Mouse (Mus musculus) liver, postnatal 0 days (tissue): ENCODE measurements around the gene E130218I03Rik. TPM values are rescaled to one million over a fixed set of nuclear protein-coding genes. Genes with fewer than 3 reads are reported as not detected.

Source experiments
- ATAC-seq: fragments of 200-750 bp; cut with Nextera tagmentation; 2 replicates; pipeline ENCODE4 v1.8.0; 2017; ENCODE audit warnings: mild to moderate bottlenecking, moderate library complexity
- DNase-seq: peaks from one replicate; pipeline ENCODE4 v3.0.0-alpha.2; 2016
- H3K27ac ChIP-seq: fragments of 300-500 bp; sonication (generic); 2 replicates; pipeline ENCODE4 v1.5.1; 2014; ENCODE audit warnings: antibody characterized with exemption, moderate library complexity, mild to moderate bottlenecking, low read depth
- H3K27me3 ChIP-seq: fragments of 300-500 bp; sonication (generic); 2 replicates; pipeline ENCODE4 v1.6.1; 2014; ENCODE audit warnings: low read length, control low read depth, mixed read lengths; ENCODE audit not compliant: insufficient read depth
- H3K36me3 ChIP-seq: fragments of 300-500 bp; sonication (generic); replicated peaks from 2 replicates; pipeline ENCODE4 v1.6.1; 2014; ENCODE audit warnings: mild to moderate bottlenecking, control low read depth, low read length, moderate library complexity, mixed read lengths; ENCODE audit not compliant: insufficient read depth
- H3K4me1 ChIP-seq: fragments of 300-500 bp; sonication (generic); 2 replicates; pipeline ENCODE4 v1.6.1; 2014; ENCODE audit warnings: antibody characterized with exemption, mild to moderate bottlenecking, control low read depth; ENCODE audit not compliant: insufficient read depth
- H3K4me2 ChIP-seq: fragments of 300-500 bp; sonication (generic); 2 replicates; pipeline ENCODE4 v1.6.1; 2014; ENCODE audit warnings: low read depth, mild to moderate bottlenecking, low read length, moderate library complexity, mixed read lengths
- H3K4me3 ChIP-seq: fragments of 300-500 bp; sonication (generic); 2 replicates; pipeline ENCODE4 v1.5.1; 2014; ENCODE audit warnings: low read depth, low read length
- H3K9ac ChIP-seq: fragments of 300-500 bp; sonication (generic); replicated peaks from 2 replicates; pipeline ENCODE4 v1.6.1; 2014; ENCODE audit warnings: mild to moderate bottlenecking, moderate library complexity
- H3K9me3 ChIP-seq: fragments of 300-500 bp; sonication (generic); 2 replicates; pipeline ENCODE4 v1.6.1; 2016; ENCODE audit warnings: mild to moderate bottlenecking, control low read depth, low read length, mixed read lengths
- CTCF ChIP-seq: sonication (generic); IDR thresholded peaks from 2 replicates; pipeline ENCODE4 v1.5.1; 2016; ENCODE audit warnings: antibody characterized with exemption, low read depth
- EP300 ChIP-seq: IDR thresholded peaks from 2 replicates; pipeline ENCODE4 v1.6.1; 2016; ENCODE audit warnings: antibody characterized with exemption, low read depth, mild to moderate bottlenecking
- WGBS: fragments of 180-500 bp; shearing (Covaris S2); extraction: QIAGEN DNeasy Blood & Tissue Kit; methylation state at CpG from one replicate; pipeline ENCODE4 v1.1.7; 2014; ENCODE audit not compliant: insufficient replicate concordance; 5-methylcytosine and 5-hydroxymethylcytosine counted together
- polyA plus RNA-seq: library from polyadenylated mRNA; unstranded; fragments of >200 nt; fragmentation: Nextera tagmentation; extraction: Ambion mirVana; gene quantifications from 2 replicates; pipeline ENCODE4 v1.2.1, GENCODE M21; 2015

Gene E130218I03Rik
- polyA plus RNA-seq, 1 experiment from 2014 or later: 0.23 TPM

GRCm38 (mm10) chr4:134227194-134227593 lies 16.3 kb upstream of the E130218I03Rik start, which contains the start of gene Catsper4:
Gene Catsper4, minus strand, starts transcription at chr4:134227383.
- peak; percentile 34 for TF ChIP-seq CTCF
- no peak for TF ChIP-seq EP300
- no peak for ATAC-seq
- no peak within 1 kb of the TSS for H3K4me3 ChIP-seq
- H3K36me3 ChIP-seq: no peaks in the 10 kb centered on the region
- H3K27ac ChIP-seq: no peak within 1 kb of the TSS
- 76% methylated on average over 8 of the region's 8 CpGs for WGBS
- no peak within 1 kb of the TSS for H3K9ac ChIP-seq
- H3K4me2 ChIP-seq: no peak within 1 kb of the TSS
- DNase-seq: no peak
- H3K9me3 ChIP-seq: no peaks in the 10 kb centered on the region
- no peaks in the 10 kb centered on the region for H3K4me1 ChIP-seq
- no peaks in the 10 kb centered on the region for H3K27me3 ChIP-seq

GRCm38 (mm10) chr4:134230431-134230830 lies 13.0 kb upstream of the E130218I03Rik start:
- H3K4me2 ChIP-seq: no peak overlapping the region
- no peak overlapping the region for H3K27ac ChIP-seq
- no peaks in the 10 kb centered on the region for H3K36me3 ChIP-seq
- TF ChIP-seq EP300 (no peak), CTCF (no peak)
- no peak overlapping the region for H3K9ac ChIP-seq
- WGBS: 41% methylated on average over 8 of the region's 8 CpGs
- H3K27me3 ChIP-seq: no peaks in the 10 kb centered on the region
- no peak overlapping the region for H3K4me3 ChIP-seq
- H3K4me1 ChIP-seq: no peaks in the 10 kb centered on the region
- DNase-seq (no peak), ATAC-seq (no peak)
- no peaks in the 10 kb centered on the region for H3K9me3 ChIP-seq

GRCm38 (mm10) chr4:134234876-134235275 lies 8.6 kb upstream of the E130218I03Rik start:
- TF ChIP-seq EP300: no peak
- TF ChIP-seq CTCF: no peak
- Histone ChIP-seq H3K27ac (no peak overlapping the region), H3K4me1 (peaks cover 2% of the 10 kb centered on the region; the same call in 1 of the 2 replicates), H3K9me3 (no peaks in the 10 kb centered on the region), H3K4me2 (no peak overlapping the region), H3K4me3 (no peak overlapping the region), H3K27me3 (0 out of 2 replicates have a peak, but pooled peaks cover 3% of the 10 kb centered on the region), H3K9ac (no peak overlapping the region), H3K36me3 (no peaks in the 10 kb centered on the region)
- 71% methylated on average over 5 of the region's 5 CpGs for WGBS
- no peak for ATAC-seq
- no peak for DNase-seq

DNA sequence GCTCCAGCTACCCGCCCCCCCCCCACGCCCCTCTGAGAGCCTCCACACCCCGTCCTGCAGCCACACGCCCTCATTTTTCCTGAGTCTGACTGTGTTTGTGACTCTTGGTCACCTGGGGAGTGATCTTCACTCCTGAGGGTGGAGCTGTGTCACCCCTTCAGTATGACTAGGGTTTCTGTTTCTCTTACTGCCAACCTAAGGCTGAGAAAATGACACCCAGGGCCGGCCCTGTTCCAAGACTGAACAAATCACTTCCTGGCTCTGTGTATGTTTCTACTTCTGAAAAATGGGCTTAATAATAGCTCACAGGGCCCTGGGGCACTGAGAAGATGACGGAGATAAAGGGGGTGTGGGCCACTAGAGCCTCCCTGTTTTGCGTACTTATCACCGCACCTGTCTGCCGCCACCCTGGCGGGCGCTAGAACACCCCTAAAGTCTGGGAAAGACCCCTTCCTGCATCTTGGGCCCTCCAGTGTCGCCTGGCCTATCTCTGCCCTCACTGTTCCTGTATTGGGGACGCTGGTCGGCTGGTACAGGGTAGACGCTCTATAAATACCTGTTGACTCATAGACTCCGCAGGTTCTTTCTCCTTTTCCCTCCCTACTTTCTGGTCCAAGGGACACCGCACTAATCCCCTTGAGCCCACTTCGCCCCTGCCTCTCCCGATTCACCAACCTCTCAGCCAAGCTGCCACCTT lies 5.7 kb upstream of the E130218I03Rik start:
- H3K4me3 ChIP-seq: no peak overlapping the region
- 31% methylated on average over 19 of the region's 19 CpGs for WGBS
- no peak overlapping the region for H3K9ac ChIP-seq
- DNase-seq (no peak), ATAC-seq (peak; percentile 14; the same call in 1 of the 2 replicates)
- H3K4me2 ChIP-seq: peak overlapping the region; percentile 44; the same call in 1 of the 2 replicates
- H3K36me3 ChIP-seq: no peaks in the 10 kb centered on the region
- no peaks in the 10 kb centered on the region for H3K9me3 ChIP-seq
- 0 out of 2 replicates have a peak, but pooled peaks cover 3% of the 10 kb centered on the region for H3K27me3 ChIP-seq
- H3K4me1 ChIP-seq: peaks cover 2% of the 10 kb centered on the region; the same call in 1 of the 2 replicates
- no peak overlapping the region for H3K27ac ChIP-seq
- no peak for TF ChIP-seq CTCF
- no peak for TF ChIP-seq EP300

- Histone ChIP-seq H3K9ac (no peak within 1 kb of the TSS), H3K36me3 (no peaks in the 10 kb centered on the region), H3K4me1 (peaks cover 2% of the 10 kb centered on the region; the same call in 1 of the 2 replicates), H3K4me2 (peak within 1 kb of the TSS; percentile 44), H3K27me3 (0 out of 2 replicates have a peak, but pooled peaks cover 3% of the 10 kb centered on the region), H3K4me3 (no peak within 1 kb of the TSS; the same call in 1 of the 2 replicates), H3K9me3 (no peaks in the 10 kb centered on the region), H3K27ac (no peak within 1 kb of the TSS)
- TF ChIP-seq CTCF (no peak), EP300 (no peak)
- peak; percentile 73 for DNase-seq
- ATAC-seq: peak; percentile 82
- 10% methylated on average over 18 of the region's 18 CpGs for WGBS
Observed at GRCm38 (mm10) chr4:134238279-134238651, 5.2 kb upstream of the E130218I03Rik start, which contains the start of gene Cnksr1. Gene Cnksr1, minus strand, starts transcription at chr4:134238399.

GRCm38 (mm10) chr4:134238686-134239085 lies 4.8 kb upstream of the E130218I03Rik start:
- no peak for DNase-seq
- Histone ChIP-seq H3K9me3 (no peaks in the 10 kb centered on the region), H3K27me3 (0 out of 2 replicates have a peak, but pooled peaks cover 3% of the 10 kb centered on the region), H3K36me3 (no peaks in the 10 kb centered on the region), H3K4me3 (no peak overlapping the region), H3K4me1 (peaks cover 2% of the 10 kb centered on the region; the same call in 1 of the 2 replicates), H3K9ac (no peak overlapping the region), H3K4me2 (peak overlapping the region; percentile 44), H3K27ac (no peak overlapping the region)
- ATAC-seq: peak; percentile 25; the same call in 1 of the 2 replicates
- TF ChIP-seq CTCF (no peak), EP300 (no peak)
- 9% methylated on average over 10 of the region's 10 CpGs for WGBS
